Mouse (Mus musculus): ENCODE measurements around the gene B130006D01Rik. TPM values are rescaled to one million over a fixed set of nuclear protein-coding genes. Genes with fewer than 3 reads are reported as not detected.

The B130006D01Rik gene
- total and polyA plus RNA-seq, 3 experiments, result 0.10 to 0.38 (median 0.15) TPM

- Histone ChIP-seq H3K4me1 (ENCODE audit: control insufficient read depth in 1 of 2, insufficient read depth in 2 of 2) (peaks cover 4 to 22% of the 10 kb centered on the region in 2 experiments), H3K9ac (ENCODE audit: insufficient read depth, low read depth) (no peak overlapping the region), H3K9me3 (replicated peaks; ENCODE audit: low read length) (no peaks in the 10 kb centered on the region), H3K79me2 (replicated peaks; ENCODE audit: control insufficient read depth, extremely low read depth, insufficient read depth, poor library complexity, severe bottlenecking) (no peaks in the 10 kb centered on the region), H3K27me3 (replicated peaks) (no peaks in the 10 kb centered on the region), H3K4me2 (ENCODE audit: insufficient read depth, low read depth, poor library complexity, severe bottlenecking) (no peak overlapping the region), H3K4me3 (replicated peaks in 1 of 3; ENCODE audit: low read depth in 2 of 3, low read length in 2 of 3, poor library complexity in 1 of 3) (no peak overlapping the region), H3K36me3 (replicated peaks in 1 of 2; ENCODE audit: control insufficient read depth in 1 of 2, insufficient read depth in 1 of 2, low read length in 1 of 2) (peaks cover 13 to 60% of the 10 kb centered on the region in 2 experiments), H3K27ac (ENCODE audit: insufficient read depth, low read depth) (no peak overlapping the region)
- DNase-seq (ENCODE audit: extremely low read depth), result no peak
- TF ChIP-seq POLR2A (IDR thresholded peaks at IDR 0.05; ENCODE audit: low read depth, low read length) (no peak), MAX (IDR thresholded peaks at IDR 0.05; ENCODE audit: low read length) (no peak), MXI1 (IDR thresholded peaks at IDR 0.05; ENCODE audit: low read depth, low read length) (no peak), USF1 (IDR thresholded peaks at IDR 0.05; ENCODE audit: low read depth, low read length) (no peak)
- in situ Hi-C loops (cut with MboI; ENCODE audit: low pct_ligation_motif_present, low pct_unique_long_range_greater_than_20kb, low sequenced_read_pairs) (no loop called here), dilution Hi-C loops (cut with MboI; ENCODE audit: extremely low pct_ligation_motif_present, extremely low pct_unique_long_range_greater_than_20kb, low sequenced_read_pairs) (no loop called here)
These were observed 39.6 kb downstream of the B130006D01Rik start for GRCm38 (mm10) chr11:95762996-95763395.

- no peak overlapping the region for H3K9ac ChIP-seq (ENCODE audit: insufficient read depth, low read depth)
- peaks cover 13 to 61% of the 10 kb centered on the region in 2 experiments for H3K36me3 ChIP-seq (replicated peaks in 1 of 2; ENCODE audit: control insufficient read depth in 1 of 2, insufficient read depth in 1 of 2, low read length in 1 of 2)
- DNase-seq (ENCODE audit: extremely low read depth), result no peak
- peaks cover 4 to 28% of the 10 kb centered on the region in 2 experiments for H3K4me1 ChIP-seq (ENCODE audit: control insufficient read depth in 1 of 2, insufficient read depth in 2 of 2)
- TF ChIP-seq RAD21 (IDR thresholded peaks at IDR 0.05; ENCODE audit: low read depth, low read length) (no peak), JUN (IDR thresholded peaks at IDR 0.05; ENCODE audit: insufficient read depth, low read depth, low read length) (no peak), JUND (conservative IDR thresholded peaks at IDR 0.05; ENCODE audit: low read depth, low read length) (no peak), KAT2A (IDR thresholded peaks at IDR 0.05; ENCODE audit: insufficient replicate concordance, low read length) (no peak), TBP (conservative IDR thresholded peaks at IDR 0.05; ENCODE audit: low read depth, low read length) (no peak), USF1 (IDR thresholded peaks at IDR 0.05; ENCODE audit: low read depth, low read length) (no peak), MAZ (IDR thresholded peaks at IDR 0.05; ENCODE audit: low read depth, low read length) (no peak), CTCF (conservative IDR thresholded peaks at IDR 0.05 in 1 of 2, IDR thresholded peaks at IDR 0.05 in 1 of 2; ENCODE audit: low read depth in 2 of 2, low read length in 2 of 2) (no peak)
- H3K27me3 ChIP-seq (replicated peaks), result no peaks in the 10 kb centered on the region
- dilution Hi-C loops (cut with MboI; ENCODE audit: extremely low pct_ligation_motif_present, extremely low pct_unique_long_range_greater_than_20kb, low sequenced_read_pairs) (no loop called here), in situ Hi-C loops (cut with MboI; ENCODE audit: low pct_ligation_motif_present, low pct_unique_long_range_greater_than_20kb, low sequenced_read_pairs) (no loop called here)
- H3K79me2 ChIP-seq (replicated peaks; ENCODE audit: control insufficient read depth, extremely low read depth, insufficient read depth, poor library complexity, severe bottlenecking), result no peaks in the 10 kb centered on the region
- H3K9me3 ChIP-seq (replicated peaks; ENCODE audit: low read length), result no peaks in the 10 kb centered on the region
- H3K27ac ChIP-seq (ENCODE audit: insufficient read depth, low read depth), result no peak overlapping the region
- no peak overlapping the region for H3K4me2 ChIP-seq (ENCODE audit: insufficient read depth, low read depth, poor library complexity, severe bottlenecking)
- no peak overlapping the region for H3K4me3 ChIP-seq (replicated peaks in 1 of 3; ENCODE audit: low read depth in 2 of 3, low read length in 2 of 3, poor library complexity in 1 of 3)
These were observed 41.4 kb downstream of the B130006D01Rik start for GRCm38 (mm10) chr11:95764806-95765205.

GRCm38 (mm10) chr11:95765334-95765733 lies 41.9 kb downstream of the B130006D01Rik start:
- in situ Hi-C loops (cut with MboI; ENCODE audit: low pct_ligation_motif_present, low pct_unique_long_range_greater_than_20kb, low sequenced_read_pairs), result no loop called here
- H3K4me3 ChIP-seq (replicated peaks in 1 of 3; ENCODE audit: low read depth in 2 of 3, low read length in 2 of 3, poor library complexity in 1 of 3), result no peak overlapping the region
- no peaks in the 10 kb centered on the region for H3K27me3 ChIP-seq (replicated peaks)
- TF ChIP-seq IRF4 (IDR thresholded peaks at IDR 0.05; ENCODE audit: low read depth, low read length), result 0 out of 2 replicates have a peak, but pooled peaks have one; percentile 13
- TF ChIP-seq BHLHE40 (IDR thresholded peaks at IDR 0.05; ENCODE audit: low read depth, low read length), result peak; percentile 71
- no peak for TF ChIP-seq E2F4 (IDR thresholded peaks at IDR 0.05; ENCODE audit: insufficient replicate concordance, low read depth, low read length)
- H3K79me2 ChIP-seq (replicated peaks; ENCODE audit: control insufficient read depth, extremely low read depth, insufficient read depth, poor library complexity, severe bottlenecking), result no peaks in the 10 kb centered on the region
- H3K27ac ChIP-seq (ENCODE audit: insufficient read depth, low read depth), result no peak overlapping the region
- no peak overlapping the region for H3K4me2 ChIP-seq (ENCODE audit: insufficient read depth, low read depth, poor library complexity, severe bottlenecking)
- dilution Hi-C loops (cut with MboI; ENCODE audit: extremely low pct_ligation_motif_present, extremely low pct_unique_long_range_greater_than_20kb, low sequenced_read_pairs), result no loop called here
- H3K9ac ChIP-seq (ENCODE audit: insufficient read depth, low read depth), result no peak overlapping the region
- DNase-seq (ENCODE audit: extremely low read depth), result peak; percentile 16
- peaks cover 4 to 31% of the 10 kb centered on the region in 2 experiments for H3K4me1 ChIP-seq (ENCODE audit: control insufficient read depth in 1 of 2, insufficient read depth in 2 of 2)
- no peaks in the 10 kb centered on the region for H3K9me3 ChIP-seq (replicated peaks; ENCODE audit: low read length)
- H3K36me3 ChIP-seq (replicated peaks in 1 of 2; ENCODE audit: control insufficient read depth in 1 of 2, insufficient read depth in 1 of 2, low read length in 1 of 2), result peaks cover 13 to 63% of the 10 kb centered on the region in 2 experiments

All from CH12.LX (cell line).